Mouse (Mus musculus) lung, embryonic 15.5 days (tissue): ENCODE results near the gene Nt5m. TPM values are rescaled to one million over a fixed set of nuclear protein-coding genes. Genes with fewer than 3 reads are reported as not detected.
A peak's percentile ranks its signal among the peaks of the same experiment; 100 is the strongest.

ENCODE experiments used
- ATAC-seq: fragments of 200-750 bp; cut with Nextera tagmentation; 2 replicates; pipeline ENCODE4 v1.8.0; 2017; ENCODE audit warnings: moderate number of reproducible peaks, borderline replicate concordance; ENCODE audit not compliant: low FRiP score, low TSS enrichment; ENCODE audit errors: extremely low read depth
- H3K27ac ChIP-seq: fragments of 300-500 bp; sonication (generic); 2 replicates; pipeline ENCODE4 v1.5.1; 2015; ENCODE audit warnings: moderate library complexity, mild to moderate bottlenecking, inconsistent platforms
- H3K27me3 ChIP-seq: fragments of 300-500 bp; sonication (generic); 2 replicates; pipeline ENCODE4 v1.6.1; 2015; ENCODE audit warnings: inconsistent platforms
- H3K36me3 ChIP-seq: fragments of 300-500 bp; sonication (generic); 2 replicates; pipeline ENCODE4 v1.6.1; 2015; ENCODE audit warnings: inconsistent platforms
- H3K4me1 ChIP-seq: fragments of 300-500 bp; sonication (generic); 2 replicates; pipeline ENCODE4 v1.6.1; 2015; ENCODE audit warnings: inconsistent platforms
- H3K4me2 ChIP-seq: fragments of 300-500 bp; sonication (generic); 2 replicates; pipeline ENCODE4 v1.6.1; 2015; ENCODE audit warnings: inconsistent platforms, mild to moderate bottlenecking, moderate library complexity
- H3K4me3 ChIP-seq: fragments of 300-500 bp; sonication (generic); 2 replicates; pipeline ENCODE4 v1.5.1; 2015; ENCODE audit warnings: mild to moderate bottlenecking, inconsistent platforms
- H3K9ac ChIP-seq: fragments of 300-500 bp; sonication (generic); 2 replicates; pipeline ENCODE4 v1.6.1; 2015; ENCODE audit warnings: inconsistent platforms
- H3K9me3 ChIP-seq: fragments of 300-500 bp; sonication (generic); 2 replicates; pipeline ENCODE4 v1.6.1; 2016; ENCODE audit warnings: inconsistent platforms
- WGBS: fragments of 180-500 bp; shearing (Covaris S2); methylation state at CpG from one replicate; pipeline ENCODE4 v1.1.7; 2015; 5-methylcytosine and 5-hydroxymethylcytosine counted together
- polyA plus RNA-seq: library from polyadenylated mRNA; unstranded; fragments of >200 nt; fragmentation: Nextera tagmentation; extraction: Ambion mirVana; gene quantifications from 2 replicates; pipeline ENCODE4 v1.2.1, GENCODE M21; 2015

The Nt5m gene
- 34.0 and 37.6 TPM in 2 replicates for polyA plus RNA-seq

- Histone ChIP-seq H3K27me3 (no peaks in the 10 kb centered on the region), H3K4me3 (peak within 1 kb of the TSS; percentile 100), H3K9ac (peak within 1 kb of the TSS; percentile 96), H3K27ac (peak within 1 kb of the TSS; percentile 99), H3K9me3 (no peaks in the 10 kb centered on the region), H3K4me1 (peaks cover 20% of the 10 kb centered on the region), H3K36me3 (peaks cover 27% of the 10 kb centered on the region), H3K4me2 (peak within 1 kb of the TSS; percentile 70)
- ATAC-seq, result peak; percentile 97
- WGBS, result under 1% methylated on average over 24 of the region's 24 CpGs
Observed at GRCm38 (mm10) chr11:59839008-59839458, at the start of gene Nt5m. Gene Nt5m, plus strand, starts transcription at chr11:59839447.

GRCm38 (mm10) chr11:59793390-59793789 is 45.9 kb upstream of the Nt5m start:
- Histone ChIP-seq H3K27ac (no peak overlapping the region), H3K9ac (no peak overlapping the region), H3K36me3 (peaks cover 52% of the 10 kb centered on the region), H3K27me3 (no peaks in the 10 kb centered on the region), H3K9me3 (no peaks in the 10 kb centered on the region), H3K4me1 (peaks cover 4% of the 10 kb centered on the region; the same call in 1 of the 2 replicates), H3K4me3 (no peak overlapping the region), H3K4me2 (no peak overlapping the region)
- 61% methylated on average over 6 of the region's 6 CpGs for WGBS
- no peak for ATAC-seq

GRCm38 (mm10) chr11:59800412-59800811 is 38.8 kb upstream of the Nt5m start:
- Histone ChIP-seq H3K27me3 (no peaks in the 10 kb centered on the region), H3K9me3 (no peaks in the 10 kb centered on the region), H3K4me3 (no peak overlapping the region), H3K9ac (no peak overlapping the region), H3K27ac (no peak overlapping the region), H3K36me3 (peaks cover 80% of the 10 kb centered on the region), H3K4me2 (no peak overlapping the region), H3K4me1 (no peaks in the 10 kb centered on the region)
- no peak for ATAC-seq
- 94% methylated on average over 10 of the region's 10 CpGs for WGBS

GRCm38 (mm10) chr11:59801881-59802280 is 37.4 kb upstream of the Nt5m start:
- Histone ChIP-seq H3K9ac (no peak overlapping the region), H3K27me3 (no peaks in the 10 kb centered on the region), H3K9me3 (no peaks in the 10 kb centered on the region), H3K36me3 (peaks cover 77% of the 10 kb centered on the region), H3K27ac (no peak overlapping the region), H3K4me1 (no peaks in the 10 kb centered on the region), H3K4me3 (no peak overlapping the region), H3K4me2 (no peak overlapping the region)
- WGBS, result 96% methylated on average over 8 of the region's 8 CpGs
- no peak for ATAC-seq

- Histone ChIP-seq H3K36me3 (peaks cover 74% of the 10 kb centered on the region), H3K4me1 (peaks cover 6% of the 10 kb centered on the region)
- no peak for ATAC-seq
Observed at GRCm38 (mm10) chr11:59803516-59803915, 35.7 kb upstream of the Nt5m start.

GRCm38 (mm10) chr11:59804409-59805110 is 34.7 kb upstream of the Nt5m start:
- Histone ChIP-seq H3K27ac (no peak overlapping the region), H3K4me2 (no peak overlapping the region), H3K4me3 (no peak overlapping the region), H3K9ac (no peak overlapping the region), H3K9me3 (no peaks in the 10 kb centered on the region), H3K4me1 (peaks cover 13% of the 10 kb centered on the region), H3K27me3 (no peaks in the 10 kb centered on the region), H3K36me3 (peaks cover 66% of the 10 kb centered on the region)
- WGBS, result 90% methylated on average over 22 of the region's 22 CpGs
- ATAC-seq, result no peak

More at GRCm38 (mm10) chr11:59803516-59803915, 35.7 kb upstream of the Nt5m start:
- H3K4me2 ChIP-seq, result no peak overlapping the region
- no peak overlapping the region for H3K4me3 ChIP-seq
- H3K27ac ChIP-seq, result no peak overlapping the region
- H3K9me3 ChIP-seq, result no peaks in the 10 kb centered on the region
- WGBS, result 83% methylated on average over 14 of the region's 14 CpGs
- H3K27me3 ChIP-seq, result no peaks in the 10 kb centered on the region
- H3K9ac ChIP-seq, result no peak overlapping the region

GRCm38 (mm10) chr11:59805256-59805655 is 34.0 kb upstream of the Nt5m start:
- peaks cover 59% of the 10 kb centered on the region for H3K36me3 ChIP-seq
- no peak overlapping the region for H3K9ac ChIP-seq
- H3K9me3 ChIP-seq, result no peaks in the 10 kb centered on the region
- H3K4me1 ChIP-seq, result peaks cover 13% of the 10 kb centered on the region
- no peak overlapping the region for H3K4me2 ChIP-seq
- WGBS, result 87% methylated on average over 1 of the region's 1 CpGs
- no peak overlapping the region for H3K27ac ChIP-seq
- H3K27me3 ChIP-seq, result no peaks in the 10 kb centered on the region
- no peak for ATAC-seq
- H3K4me3 ChIP-seq, result no peak overlapping the region

- no peaks in the 10 kb centered on the region for H3K27me3 ChIP-seq
- no peak overlapping the region for H3K9ac ChIP-seq
- no peak overlapping the region for H3K4me3 ChIP-seq
- no peak overlapping the region for H3K4me2 ChIP-seq
- no peaks in the 10 kb centered on the region for H3K9me3 ChIP-seq
- peaks cover 15% of the 10 kb centered on the region for H3K4me1 ChIP-seq
- ATAC-seq, result no peak
- peaks cover 56% of the 10 kb centered on the region for H3K36me3 ChIP-seq
- 96% methylated on average over 2 of the region's 2 CpGs for WGBS
- H3K27ac ChIP-seq, result no peak overlapping the region
Observed at GRCm38 (mm10) chr11:59805656-59806055, 33.6 kb upstream of the Nt5m start.

- ATAC-seq, result no peak
- Histone ChIP-seq H3K27ac (peak overlapping the region; percentile 51), H3K4me1 (peaks cover 18% of the 10 kb centered on the region), H3K9me3 (no peaks in the 10 kb centered on the region), H3K27me3 (no peaks in the 10 kb centered on the region), H3K9ac (peak overlapping the region; percentile 33; the same call in 1 of the 2 replicates), H3K4me2 (peak overlapping the region; percentile 92), H3K4me3 (peak overlapping the region; percentile 91), H3K36me3 (peaks cover 30% of the 10 kb centered on the region)
- WGBS, result 48% methylated on average over 14 of the region's 14 CpGs
Observed at GRCm38 (mm10) chr11:59808170-59808960, 30.9 kb upstream of the Nt5m start.

- under 1% methylated on average over 15 of the region's 15 CpGs for WGBS
Observed at GRCm38 (mm10) chr11:59809071-59809669, 30.1 kb upstream of the Nt5m start.

GRCm38 (mm10) chr11:59809670-59810474 is 29.4 kb upstream of the Nt5m start, which contains the start of gene Flcn:
Gene Flcn, minus strand, starts transcription at chr11:59810016.
- Histone ChIP-seq H3K4me1 (peaks cover 18% of the 10 kb centered on the region), H3K4me3 (peak within 1 kb of the TSS; percentile 91), H3K27me3 (no peaks in the 10 kb centered on the region), H3K9me3 (no peaks in the 10 kb centered on the region), H3K27ac (peak within 1 kb of the TSS; percentile 99), H3K36me3 (peaks cover 17% of the 10 kb centered on the region), H3K9ac (peak within 1 kb of the TSS; percentile 97), H3K4me2 (peak within 1 kb of the TSS; percentile 92)
- ATAC-seq, result peak; percentile 90
- under 1% methylated on average over 52 of the region's 52 CpGs for WGBS

More at GRCm38 (mm10) chr11:59809071-59809669, 30.1 kb upstream of the Nt5m start:
- Histone ChIP-seq H3K27ac (peak overlapping the region; percentile 99), H3K36me3 (peaks cover 24% of the 10 kb centered on the region), H3K4me3 (peak overlapping the region; percentile 91), H3K9ac (peak overlapping the region; percentile 97), H3K27me3 (no peaks in the 10 kb centered on the region), H3K4me2 (peak overlapping the region; percentile 92), H3K9me3 (no peaks in the 10 kb centered on the region), H3K4me1 (peaks cover 18% of the 10 kb centered on the region)
- ATAC-seq, result peak; percentile 69
